Mouse (Mus musculus): ENCODE results near the gene Pgm2.

GRCm38 (mm10) chr5:64048605-64049004 lies 44.1 kb upstream of the Pgm2 start:
- TF ChIP-seq CTCF (IDR thresholded peaks at IDR 0.05; ENCODE audit: insufficient read depth, low read depth, low read length) (no peak), POLR2A (IDR thresholded peaks at IDR 0.05; ENCODE audit: insufficient read depth, low read depth, low read length) (no peak)
